Mouse (Mus musculus) v-Abl transformed pro-B cells (cell line): ENCODE measurements around the gene Mlxip.

ENCODE experiments used
- in situ Hi-C, 2 experiments: fragments of 400-800 bp; cut with MboI; formaldehyde crosslinking; loops; one replicate each; pipeline ENCODE4 v1.15.1; 2025; ENCODE audit not compliant: unreplicated experiment in 2 of 2

Gene Mlxip

GRCm38 (mm10) chr5:123423885-123424284 is 29.3 kb downstream of the Mlxip start:
- in situ Hi-C loops, result loop anchor here in 1 of 2 experiments (5.0 kb wide), 1 partner anchor 42 kb away; no protein-coding TSS in a partner anchor

- in situ Hi-C loops, result loop anchor here in 1 of 2 experiments (25.0 kb wide), 1 partner anchor 485 kb away; the partner anchor contains the start of gene Denr
Observed at GRCm38 (mm10) chr5:123427556-123427955, 33.0 kb downstream of the Mlxip start.

- in situ Hi-C loops, result loop anchor here in 1 of 2 experiments (25.0 kb wide), 1 partner anchor 481 kb away; the partner anchor contains the start of gene Denr
Observed at GRCm38 (mm10) chr5:123431524-123432304, 37.1 kb downstream of the Mlxip start.

DNA sequence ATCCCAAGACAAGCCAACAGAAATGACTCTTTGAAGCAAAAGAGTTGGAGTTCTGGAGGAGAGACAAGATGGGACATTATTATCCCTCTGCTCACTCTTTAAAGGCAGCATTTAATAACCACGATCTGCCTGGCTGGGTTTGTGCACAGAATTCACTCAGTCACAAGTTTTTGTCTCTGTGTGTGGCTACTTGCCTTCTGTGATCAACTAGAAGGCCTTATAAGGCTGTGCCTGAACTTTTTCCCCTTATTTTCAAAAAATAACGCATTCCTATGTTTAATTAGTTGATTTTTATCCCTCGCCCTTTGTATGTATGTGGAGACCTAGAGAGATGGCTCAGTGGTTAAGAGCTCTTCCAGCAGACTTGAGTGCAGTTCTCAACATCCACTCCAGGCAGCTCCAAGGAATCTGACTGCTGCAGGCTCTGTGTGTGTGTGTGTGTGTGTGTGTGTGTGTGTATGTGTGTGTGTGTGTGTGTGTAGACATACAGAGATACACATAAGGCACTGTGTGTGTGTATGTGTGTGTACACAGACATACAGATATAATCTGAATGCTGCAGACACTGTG is 37.8 kb downstream of the Mlxip start:
- in situ Hi-C loops, result loop anchor here in 1 of 2 experiments (25.0 kb wide), 1 partner anchor 480 kb away; the partner anchor contains the start of gene Denr

DNA sequence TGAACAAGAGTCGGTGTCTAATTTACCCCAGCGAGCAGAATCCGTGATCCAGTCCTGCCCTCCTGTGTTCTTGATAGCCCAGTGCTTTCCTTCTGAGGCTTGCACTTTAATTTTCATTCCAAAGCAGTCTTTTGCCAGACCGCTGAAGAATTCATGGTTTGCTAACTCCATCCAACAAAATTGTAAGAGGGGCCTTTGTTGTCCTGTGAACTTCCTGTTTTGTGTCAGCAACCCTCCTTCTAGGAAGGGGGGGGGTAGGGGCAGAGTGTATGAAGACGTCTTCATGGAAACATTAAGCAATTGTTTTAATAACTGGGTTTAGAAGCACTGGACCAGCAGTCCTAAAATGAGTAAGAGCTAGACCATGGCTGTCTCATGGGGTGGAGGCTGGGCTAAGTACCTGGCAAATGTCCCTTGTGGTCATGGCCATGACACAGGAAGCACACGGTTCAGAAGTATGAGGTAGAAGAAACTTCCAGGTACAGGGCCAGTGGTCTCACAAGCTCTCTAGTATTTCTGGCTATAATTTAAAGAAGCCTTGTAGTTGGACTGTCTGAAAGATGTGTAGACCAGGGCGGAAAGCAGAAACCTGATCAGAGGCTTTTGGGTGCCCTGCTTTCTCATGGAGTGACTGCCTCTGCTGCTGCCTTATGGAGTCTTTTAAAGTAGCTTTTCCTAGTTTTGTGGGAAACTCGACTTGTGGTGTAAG is 41.6 kb downstream of the Mlxip start:
- in situ Hi-C loops, result loop anchor here in 1 of 2 experiments (5.0 to 25.0 kb wide), 2 partner anchors 154 to 476 kb away; partner anchors contain the start of gene Denr

DNA sequence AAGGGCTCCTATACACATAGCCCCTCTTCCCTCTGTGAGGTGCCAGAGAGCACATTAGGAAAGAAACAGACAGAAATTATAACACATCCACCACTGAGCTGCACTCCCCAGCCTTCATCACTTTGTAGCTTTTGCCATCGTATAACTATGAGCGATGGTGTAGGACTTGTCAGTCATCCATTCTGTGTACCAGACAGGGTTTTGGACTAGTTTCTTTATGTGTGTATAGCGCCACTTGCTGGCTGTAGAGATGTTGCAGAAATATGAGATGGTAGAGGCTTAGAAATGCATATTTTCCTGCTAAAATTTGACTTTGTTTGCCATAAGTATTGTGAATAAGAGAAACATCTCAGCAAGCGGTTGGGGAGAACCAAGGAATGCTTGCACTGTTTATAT is 42.2 kb downstream of the Mlxip start:
- in situ Hi-C loops, result loop anchor here in 1 of 2 experiments (5.0 to 25.0 kb wide), 2 partner anchors 154 to 476 kb away; partner anchors contain the start of gene Denr

GRCm38 (mm10) chr5:123438381-123438780 is 43.8 kb downstream of the Mlxip start:
- in situ Hi-C loops, result loop anchor here in 1 of 2 experiments (5.0 to 25.0 kb wide), 2 partner anchors 156 to 474 kb away; partner anchors contain the start of gene Denr

DNA sequence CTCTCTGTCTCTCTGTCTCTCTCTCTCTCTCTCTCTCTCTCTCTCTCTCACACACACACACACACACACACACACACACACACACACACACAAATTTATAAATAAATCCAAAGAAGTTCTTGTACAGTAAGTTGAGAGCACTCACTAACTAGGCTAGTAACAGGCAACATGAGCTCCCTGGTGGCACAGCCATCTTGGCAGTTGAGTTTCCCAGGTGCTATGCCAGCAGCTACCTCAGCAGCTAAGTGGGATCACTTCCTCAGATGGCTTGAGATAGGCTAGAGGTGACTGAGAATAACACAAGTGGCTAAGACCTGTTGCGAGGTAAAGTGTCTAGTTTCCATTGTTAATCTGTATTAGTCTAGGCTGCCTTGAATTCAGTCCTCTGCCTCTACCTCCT is 44.7 kb downstream of the Mlxip start:
- in situ Hi-C loops, result loop anchor here in 1 of 2 experiments (5.0 to 25.0 kb wide), 2 partner anchors 157 to 473 kb away; partner anchors contain the start of gene Denr

- in situ Hi-C loops, result loop anchor here (5.0 to 25.0 kb wide), 6 partner anchors 57 to 472 kb away; partner anchors contain the start of gene Denr (in 1 of the 2)
Observed at GRCm38 (mm10) chr5:123439941-123440340, 45.3 kb downstream of the Mlxip start.

DNA sequence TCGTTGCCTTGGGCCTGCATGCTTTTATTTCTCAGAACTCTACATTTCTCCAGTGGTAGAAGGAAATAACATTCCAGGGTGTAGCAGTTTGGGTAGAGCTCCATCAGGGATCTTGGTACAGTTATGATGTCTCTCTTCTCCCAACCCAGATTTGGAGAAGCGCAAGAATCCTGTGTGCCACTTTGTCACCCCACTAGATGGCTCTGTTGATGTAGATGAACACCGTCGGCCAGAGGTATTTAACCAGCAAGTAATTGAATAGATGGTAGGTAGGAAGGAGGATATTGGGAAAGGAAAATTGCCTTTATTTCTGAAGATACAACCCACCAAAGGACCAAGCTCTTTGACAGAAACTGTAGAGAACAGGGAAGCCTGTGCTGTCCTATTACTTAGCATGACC is 46.1 kb downstream of the Mlxip start:
- in situ Hi-C loops, result loop anchor here (5.0 to 25.0 kb wide), 5 partner anchors 57 to 472 kb away; partner anchors contain the start of gene Denr (in 1 of the 2)

GRCm38 (mm10) chr5:123442283-123442682 is 47.7 kb downstream of the Mlxip start:
- in situ Hi-C loops, result loop anchor here (5.0 to 25.0 kb wide), 5 partner anchors 55 to 470 kb away; partner anchors contain the start of gene Denr (in 1 of the 2)

DNA sequence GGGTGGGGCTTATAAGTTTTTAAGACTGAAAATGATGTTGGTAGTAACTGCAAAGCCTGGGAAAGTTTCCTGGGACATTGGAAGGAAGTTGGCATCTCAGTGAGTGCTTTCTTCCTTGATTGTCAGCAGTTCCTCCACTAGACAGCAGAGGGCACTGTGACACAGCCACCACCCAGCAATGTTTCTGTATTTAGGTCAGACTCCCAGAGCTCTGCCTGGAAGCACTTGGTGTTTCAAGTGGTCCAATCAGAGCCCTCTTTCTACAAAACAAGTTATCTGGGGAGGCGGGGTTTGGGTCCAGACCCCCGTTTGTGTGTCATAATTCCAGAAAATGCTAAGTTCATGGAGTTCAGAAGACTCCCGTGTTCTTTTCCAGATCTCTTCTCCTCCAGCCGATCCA is 49.5 kb downstream of the Mlxip start:
- in situ Hi-C loops, result loop anchor here (5.0 to 25.0 kb wide), 5 partner anchors 53 to 468 kb away; partner anchors contain the start of gene Denr (in 1 of the 2)

- in situ Hi-C loops, result loop anchor here (5.0 to 25.0 kb wide), 5 partner anchors 52 to 467 kb away; partner anchors contain the start of gene Denr (in 1 of the 2)
Observed at GRCm38 (mm10) chr5:123444849-123445334, 50.3 kb downstream of the Mlxip start.

DNA sequence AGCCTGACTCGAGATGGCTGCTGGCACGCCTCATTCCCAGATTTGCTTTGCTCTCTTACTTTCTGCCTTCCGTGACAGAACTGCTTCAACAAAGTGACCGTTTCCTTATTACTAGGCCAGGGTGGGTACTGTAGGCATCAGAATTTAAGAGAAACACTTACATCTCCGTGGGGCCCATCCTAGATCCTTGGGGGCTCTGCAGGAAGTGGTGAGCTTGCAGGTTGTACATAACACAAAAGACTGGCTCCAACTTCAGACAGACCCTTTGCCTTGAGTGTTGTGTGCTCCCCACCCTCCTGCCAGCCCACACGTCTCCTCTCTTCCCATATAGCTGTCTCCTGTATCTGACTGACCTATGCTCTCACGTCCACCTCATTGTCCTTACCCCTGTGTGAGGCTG is 57.3 kb downstream of the Mlxip start:
- in situ Hi-C loops, result no loop called here

DNA sequence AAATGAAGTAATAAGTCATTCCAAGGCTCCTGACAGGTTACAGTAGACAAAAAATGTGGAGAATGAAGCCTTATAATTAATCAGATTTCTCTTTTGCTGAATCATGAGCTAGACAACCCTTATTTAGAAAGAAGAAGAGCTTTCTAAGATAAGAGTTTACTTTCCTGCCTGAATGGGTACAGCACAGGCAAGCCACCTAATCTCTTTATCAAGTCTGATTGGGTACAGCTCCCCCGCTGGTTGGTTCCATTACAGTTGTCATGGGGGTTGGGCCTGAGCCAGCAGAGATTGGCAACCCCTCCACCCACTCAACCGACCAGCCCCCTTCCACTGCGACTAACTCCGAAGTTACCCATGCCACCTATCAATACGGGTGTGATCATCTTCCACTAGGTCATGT is 66.8 kb downstream of the Mlxip start:
- in situ Hi-C loops, result no loop called here

DNA sequence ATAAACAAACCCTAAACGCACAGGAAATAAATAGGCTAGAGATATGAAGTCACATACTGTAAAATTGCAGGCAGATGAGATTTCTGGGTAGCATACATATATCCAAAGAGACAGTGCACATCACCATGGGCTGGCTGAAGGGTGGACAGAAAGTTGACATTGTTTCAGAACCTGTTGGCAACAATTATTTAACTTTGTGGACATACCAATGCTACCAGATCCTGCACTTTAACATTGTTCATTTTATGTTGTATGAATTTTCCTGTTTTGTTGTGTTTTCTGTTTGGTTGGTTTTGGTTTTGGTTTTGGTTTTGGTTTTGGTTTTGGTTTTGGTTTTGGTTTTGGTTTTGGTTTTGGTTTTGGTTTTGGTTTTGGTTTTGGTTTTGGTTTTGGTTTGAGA is 70.0 kb downstream of the Mlxip start:
- in situ Hi-C loops, result no loop called here

- in situ Hi-C loops, result no loop called here
Observed at GRCm38 (mm10) chr5:123470784-123471400, 76.3 kb downstream of the Mlxip start.

DNA sequence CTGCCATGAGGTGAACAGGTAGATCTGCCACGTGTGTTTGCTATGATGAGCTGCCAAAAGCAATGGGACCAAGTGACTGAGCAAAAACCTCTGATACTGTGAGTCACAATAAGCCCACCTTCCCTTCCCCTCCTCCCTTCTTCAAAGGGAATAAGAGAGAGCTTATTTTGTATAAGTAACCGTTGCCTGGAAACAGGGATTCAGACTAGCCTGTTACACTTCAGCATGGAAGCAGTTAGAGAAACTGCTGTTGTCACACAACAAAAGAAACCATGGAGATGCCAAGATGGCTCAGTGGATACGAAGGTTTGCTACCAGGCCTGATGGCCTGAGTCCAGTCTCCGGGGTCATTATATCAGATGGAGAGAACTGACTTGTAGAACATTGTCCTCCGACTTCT is 79.2 kb downstream of the Mlxip start:
- in situ Hi-C loops, result no loop called here

GRCm38 (mm10) chr5:123487659-123488395 is 93.2 kb downstream of the Mlxip start:
- in situ Hi-C loops, result no loop called here
